Mouse (Mus musculus) heart, postnatal 0 days (tissue): ENCODE data around the gene Tmed6.

ENCODE experiments used
- CTCF ChIP-seq: IDR thresholded peaks from 2 replicates; pipeline ENCODE4 v1.5.1; 2016; ENCODE audit warnings: antibody characterized with exemption, control low read depth, low read depth
- EP300 ChIP-seq: IDR thresholded peaks from 2 replicates; pipeline ENCODE4 v1.6.1; 2016; ENCODE audit warnings: antibody characterized with exemption, low read depth

DNA sequence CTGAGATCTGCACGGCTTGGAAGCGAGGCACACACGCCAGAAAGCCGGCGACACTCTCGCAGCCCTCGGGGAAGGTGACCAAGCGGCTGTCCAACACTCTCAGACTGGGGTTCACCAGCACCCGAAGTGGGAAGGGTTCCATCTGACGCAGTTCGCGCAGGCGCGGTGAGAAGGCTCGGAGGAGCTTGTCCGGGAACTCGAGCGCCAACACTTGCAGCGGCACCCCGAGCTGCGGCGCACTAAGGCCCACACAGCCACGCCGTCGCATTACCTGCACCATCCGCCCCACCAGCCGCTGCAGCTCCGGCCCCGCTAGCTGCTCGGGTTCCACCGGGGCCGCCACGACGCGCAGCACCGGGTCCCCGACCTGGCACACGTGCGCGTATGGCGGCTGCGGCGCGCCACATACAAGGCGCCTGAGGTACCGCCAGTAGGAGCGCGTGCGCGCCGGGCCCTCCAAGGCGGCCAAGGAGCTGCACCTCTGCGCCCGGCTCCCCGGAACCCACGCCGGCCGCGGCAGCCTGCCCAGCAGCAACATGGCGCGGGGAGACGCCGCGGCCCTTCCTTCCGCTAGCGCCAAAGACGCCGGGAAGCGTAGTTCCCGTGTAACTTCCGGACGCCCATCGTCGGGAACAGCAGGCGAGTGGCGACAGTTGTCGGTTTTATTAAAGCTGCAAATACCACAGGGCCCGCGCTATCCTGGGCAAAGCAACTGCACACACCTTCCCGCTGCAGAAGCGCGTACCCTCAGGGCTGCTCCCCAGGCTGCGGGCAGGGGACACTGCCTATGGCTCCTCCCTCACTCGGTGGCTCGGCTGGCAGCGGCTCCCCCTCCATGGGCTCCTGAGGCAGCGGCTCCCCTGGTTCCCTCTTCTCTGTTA is 17.1 kb downstream of the Tmed6 start, which contains the start of gene Pdf:
- TF ChIP-seq CTCF (no peak), EP300 (no peak; the same call in 1 of the 2 replicates)
